Mouse (Mus musculus) 3T3-L1 (cell line): ENCODE results near the gene Hoxd11.

Source experiments
- DNase-seq: peaks from one replicate; pipeline ENCODE4 v3.0.0-alpha.2; 2015; ENCODE audit warnings: low read depth, low spot score

Gene Hoxd11

DNA sequence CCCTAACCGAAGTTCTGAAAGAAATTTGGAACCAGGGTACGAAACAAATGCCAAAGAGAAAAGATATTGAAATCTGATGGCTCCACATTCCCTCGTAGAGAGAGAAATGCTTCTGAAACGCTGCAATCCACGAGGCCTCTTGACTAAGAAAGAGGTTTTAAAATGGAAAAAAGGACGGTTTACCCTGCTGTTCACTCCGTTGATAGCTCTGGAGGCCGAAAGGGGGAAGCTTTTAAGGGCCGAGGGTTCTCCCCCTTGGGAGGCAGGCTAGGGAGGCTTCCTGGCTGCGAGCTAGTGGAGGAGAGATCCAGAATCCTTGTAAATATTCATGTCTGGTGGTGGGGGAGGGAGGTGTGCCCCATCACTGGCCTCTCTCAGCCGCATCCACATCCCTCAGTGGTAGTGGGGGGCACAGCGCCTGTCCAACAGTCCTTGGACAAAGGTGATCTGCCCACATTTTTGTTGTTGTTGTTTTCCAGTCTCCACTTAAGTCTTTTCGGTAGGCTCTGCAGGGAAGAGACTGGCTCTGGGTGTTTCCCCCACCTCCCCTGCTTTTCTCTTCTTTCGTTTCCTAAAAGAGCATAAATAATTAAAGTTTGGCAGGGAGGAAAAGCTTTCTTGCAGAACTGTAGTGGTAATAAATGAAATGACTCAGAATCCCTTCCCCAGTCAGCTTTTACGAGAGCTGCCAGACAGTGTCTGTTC, at the start of gene Hoxd11:
Hoxd11 (plus strand) TSS at position 667 of the 705 bp plus-strand sequence.
- DNase-seq = no peak

DNA sequence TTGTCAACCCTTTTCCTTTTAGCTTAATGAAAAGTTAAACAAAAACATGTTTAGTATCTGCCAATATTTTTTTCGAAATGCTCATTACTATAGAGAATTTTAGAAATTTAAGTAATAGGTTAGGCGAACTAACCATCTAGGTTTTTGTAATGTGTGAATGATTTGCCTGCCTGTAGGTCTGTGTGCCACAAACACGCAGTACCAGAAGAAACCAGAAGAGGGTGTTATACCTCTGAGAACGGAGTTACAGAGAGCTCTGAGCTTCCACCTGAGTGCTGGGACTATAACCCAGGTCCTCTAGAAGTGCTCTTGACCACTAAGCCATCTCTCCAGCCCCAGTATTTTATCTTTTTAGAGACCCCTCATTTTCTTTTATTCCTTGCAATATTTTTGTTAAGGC, 43.9 kb upstream of the Hoxd11 start:
- DNase-seq = no peak

DNA sequence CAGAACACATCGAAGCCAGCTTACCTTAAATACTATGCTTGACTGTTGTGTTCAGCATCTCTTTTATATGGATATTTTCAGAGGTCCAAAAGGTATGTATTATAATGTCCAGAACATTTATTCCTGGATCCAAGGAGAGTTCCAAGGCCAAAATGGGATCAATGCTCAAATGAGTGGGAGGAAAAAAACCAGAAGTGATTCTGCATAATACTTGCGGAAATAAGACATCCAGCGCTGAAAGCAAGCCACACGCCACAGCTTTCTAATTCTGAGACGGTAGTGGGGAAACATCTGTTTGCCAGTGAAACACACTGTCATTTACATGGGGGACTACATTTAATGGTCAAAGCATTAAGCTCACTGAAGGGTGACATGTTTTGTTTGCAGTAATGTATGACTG, 36.9 kb upstream of the Hoxd11 start:
- DNase-seq = no peak

DNA sequence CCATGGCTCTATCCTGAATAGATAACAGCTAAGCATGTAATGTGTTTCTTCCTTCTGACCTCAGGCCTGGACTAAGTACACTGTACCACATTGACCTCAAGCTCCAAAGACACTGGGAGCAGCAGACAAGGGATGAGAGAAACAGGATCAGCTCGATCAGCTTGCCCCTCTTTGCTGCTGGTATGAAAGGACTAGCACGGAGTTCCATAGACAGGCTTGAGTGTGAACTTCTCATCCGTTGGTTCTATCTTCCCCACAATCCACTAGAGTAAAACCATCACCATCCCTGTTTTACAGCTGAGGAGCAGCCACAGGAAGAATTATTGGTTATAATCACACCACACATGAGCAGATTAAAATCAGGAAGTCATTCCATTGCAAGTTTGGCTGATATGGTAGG, 33.7 kb upstream of the Hoxd11 start:
- no peak for DNase-seq

DNA sequence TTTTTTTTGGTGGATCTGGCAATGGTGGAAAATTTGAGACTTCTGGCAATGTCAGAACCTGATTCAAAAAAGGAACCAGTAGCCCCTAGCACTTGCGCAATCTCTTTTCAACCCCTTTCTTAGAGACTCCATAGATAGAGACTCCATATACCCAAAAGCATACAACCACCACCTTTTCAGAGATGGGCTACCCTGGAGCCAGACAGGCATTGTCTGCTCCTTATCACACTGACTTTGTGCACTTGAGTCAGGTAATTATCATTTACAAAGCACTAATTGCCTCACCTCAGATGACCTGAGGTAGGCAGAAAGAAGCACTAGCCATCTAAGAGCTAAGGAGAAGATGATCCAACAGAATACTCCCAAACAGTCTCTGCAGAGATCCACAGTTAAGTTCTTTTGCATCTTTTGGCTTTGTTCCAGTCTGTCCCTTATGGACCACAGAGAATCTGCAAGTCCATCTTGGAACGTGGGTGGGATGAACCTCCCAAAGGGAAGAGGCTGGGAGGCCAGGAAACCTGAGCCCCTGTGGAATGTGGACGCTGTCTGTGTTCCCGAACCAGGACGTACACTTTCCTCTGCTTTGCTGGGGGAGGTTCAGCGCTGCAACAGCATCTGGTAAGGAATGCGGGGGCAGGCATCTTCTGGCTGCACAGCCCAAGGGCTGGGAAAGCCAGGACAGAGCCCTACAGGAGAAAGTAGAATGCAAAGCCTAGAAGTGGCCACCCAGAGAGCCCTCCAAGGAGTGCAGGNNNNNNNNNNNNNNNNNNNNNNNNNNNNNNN, 32.1 kb upstream of the Hoxd11 start:
- no peak for DNase-seq

DNA sequence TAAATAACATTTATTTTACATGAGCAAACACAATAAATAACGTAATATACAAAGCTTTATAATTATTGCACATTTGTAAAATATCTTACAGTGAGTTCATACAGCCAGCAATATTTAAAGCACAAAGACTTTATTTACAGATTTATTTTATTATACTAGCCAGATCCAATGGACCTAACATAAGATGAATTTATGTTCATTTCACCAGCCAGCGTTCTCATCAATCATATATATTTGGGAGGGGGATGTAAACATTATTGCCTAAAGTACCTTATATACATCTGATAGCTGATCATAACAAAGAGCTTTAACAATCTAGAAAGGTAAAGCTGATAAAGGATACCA, 26.4 kb upstream of the Hoxd11 start:
- DNase-seq = no peak

DNA sequence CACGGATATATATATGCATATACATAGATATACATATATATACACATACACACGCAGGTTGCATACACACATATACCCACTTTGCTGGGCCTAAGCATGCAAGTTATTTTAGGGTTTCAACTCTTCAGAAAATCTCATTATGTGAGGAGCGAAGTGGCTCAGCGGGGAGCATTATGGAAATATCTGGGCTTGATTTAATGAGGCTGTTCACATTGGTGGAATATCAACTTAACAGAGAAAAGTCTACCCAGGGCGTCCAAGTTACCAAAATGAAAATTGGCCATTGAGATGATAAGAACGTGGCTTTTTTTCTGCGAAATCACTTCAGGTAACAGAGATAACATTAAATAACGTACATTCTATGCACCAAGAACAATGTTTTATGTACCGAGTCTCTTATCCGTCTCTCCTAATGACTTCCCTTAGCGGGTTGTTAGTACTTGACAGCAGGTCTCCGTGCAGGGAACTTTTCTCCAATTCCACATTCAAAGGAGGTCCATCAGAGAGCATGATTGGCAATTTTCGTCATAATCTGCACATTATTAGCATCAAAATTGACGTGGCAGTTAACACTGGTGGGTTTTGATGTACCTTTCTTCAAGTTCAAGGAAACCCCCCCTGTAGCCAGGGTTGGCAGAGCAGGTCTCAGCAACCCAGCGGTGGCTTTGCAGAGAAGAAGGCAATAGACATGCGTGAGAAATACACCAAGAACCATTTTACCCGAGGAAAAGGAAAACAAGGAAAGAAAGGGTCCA, 25.4 kb upstream of the Hoxd11 start:
- DNase-seq = no peak

DNA sequence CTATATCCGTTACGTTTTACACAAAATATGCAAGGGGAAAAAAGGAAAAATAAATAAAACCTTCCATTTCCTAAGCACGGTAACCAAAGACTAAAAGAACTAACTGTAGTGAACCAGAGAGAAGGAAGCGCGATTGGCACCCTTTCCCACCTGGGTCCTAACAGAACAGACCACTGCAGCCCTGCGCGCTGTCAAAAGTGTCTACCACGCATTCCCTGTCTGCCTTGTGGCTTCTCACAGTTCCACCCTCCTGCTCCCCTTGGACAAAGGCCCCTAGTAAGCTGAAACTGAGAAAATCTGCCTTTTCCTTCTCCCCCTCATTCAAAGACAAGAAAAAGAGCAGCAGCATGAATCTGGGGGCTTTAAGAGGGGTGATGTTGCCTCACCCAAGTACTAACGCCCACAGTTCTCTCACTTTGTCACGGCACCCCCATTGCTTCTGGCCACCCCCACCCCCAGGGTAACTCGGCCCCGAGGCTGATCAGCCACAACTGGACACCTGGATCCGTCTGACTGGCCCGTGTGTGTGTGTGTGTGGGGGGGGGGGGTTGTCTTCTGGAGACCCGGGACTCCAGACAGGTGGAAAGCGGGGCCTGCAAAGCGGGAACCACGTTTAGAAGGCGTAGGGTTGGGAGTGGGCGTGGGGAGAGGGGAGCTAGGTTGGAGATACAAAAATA, 24.5 kb upstream of the Hoxd11 start:
- no peak for DNase-seq

DNA sequence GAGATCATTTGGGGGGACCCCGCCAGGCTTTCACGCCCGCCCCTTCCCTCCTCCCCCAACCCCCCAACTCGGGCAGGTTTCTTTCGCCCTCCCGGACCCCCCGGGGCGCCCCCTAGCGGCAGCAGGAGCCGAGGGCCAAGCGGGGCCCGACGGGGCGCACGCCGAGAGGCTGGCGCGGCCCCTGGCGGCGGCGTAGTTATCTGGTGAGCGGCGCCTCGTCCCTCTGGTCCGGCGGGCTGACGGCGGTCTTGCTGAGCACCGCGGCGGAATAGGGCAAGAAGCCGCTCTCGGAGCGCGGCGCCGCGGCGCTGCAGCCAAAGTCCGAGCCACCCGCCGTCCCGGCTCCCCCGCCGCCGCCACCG, 24.0 kb upstream of the Hoxd11 start:
- no peak for DNase-seq

DNA sequence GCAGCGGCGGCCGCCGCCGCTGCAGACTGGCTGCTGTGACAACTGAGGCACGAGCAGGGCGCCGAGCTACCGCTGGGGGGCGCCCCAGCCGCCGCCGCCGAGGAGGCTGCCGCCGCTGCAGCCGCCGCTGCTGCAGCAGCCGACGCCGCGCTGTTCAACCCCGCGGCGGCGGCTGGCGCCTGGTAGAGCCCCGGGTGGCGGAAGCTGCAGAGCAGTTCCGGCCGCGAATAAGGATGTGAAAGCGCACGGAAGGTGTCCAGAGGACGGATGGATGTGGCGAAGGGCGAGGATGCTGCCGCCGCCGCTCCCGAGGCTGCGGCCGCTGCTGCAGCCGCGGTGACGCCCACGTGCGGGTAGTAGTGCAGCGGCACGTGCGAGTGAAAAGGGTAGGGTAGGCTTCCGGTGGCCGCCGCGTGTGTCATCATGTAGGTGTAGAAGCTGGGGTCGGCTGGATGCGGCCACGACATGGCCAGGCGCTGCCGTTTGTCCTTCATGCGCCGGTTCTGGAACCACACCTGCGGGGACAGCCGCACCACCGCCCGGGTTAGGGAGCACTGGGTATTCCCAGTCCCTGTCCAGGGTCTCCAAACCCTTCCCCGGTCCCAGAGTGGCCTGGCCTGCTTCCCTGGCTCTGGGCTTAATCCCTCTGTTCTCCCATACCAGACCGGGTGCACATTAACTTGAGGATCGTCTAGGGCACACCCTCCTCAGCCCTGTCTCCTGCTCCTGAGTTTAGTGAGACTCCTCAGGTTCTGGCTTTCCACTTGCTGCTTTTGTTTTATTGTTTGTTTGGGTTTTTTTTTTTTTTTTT, 23.3 kb upstream of the Hoxd11 start:
- DNase-seq = no peak

DNA sequence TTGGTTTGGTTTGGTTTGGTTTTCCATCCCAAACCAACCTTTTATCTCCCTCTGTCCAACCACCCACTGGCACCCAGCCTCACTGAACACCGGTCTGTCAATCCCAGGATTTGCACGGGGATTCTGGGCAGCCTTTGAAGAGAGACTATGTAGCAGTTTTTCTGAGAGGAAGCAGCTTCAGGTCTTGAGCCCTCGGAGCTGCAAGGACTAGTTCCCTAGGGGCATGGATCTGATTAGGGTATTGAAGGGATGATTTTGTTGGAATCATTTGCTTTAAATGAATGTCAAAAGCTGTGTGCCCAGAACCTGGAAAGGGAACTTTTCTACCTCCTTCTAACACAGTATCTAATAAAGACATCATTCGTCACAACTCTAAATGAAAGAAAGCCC, 22.7 kb upstream of the Hoxd11 start:
- DNase-seq = no peak

DNA sequence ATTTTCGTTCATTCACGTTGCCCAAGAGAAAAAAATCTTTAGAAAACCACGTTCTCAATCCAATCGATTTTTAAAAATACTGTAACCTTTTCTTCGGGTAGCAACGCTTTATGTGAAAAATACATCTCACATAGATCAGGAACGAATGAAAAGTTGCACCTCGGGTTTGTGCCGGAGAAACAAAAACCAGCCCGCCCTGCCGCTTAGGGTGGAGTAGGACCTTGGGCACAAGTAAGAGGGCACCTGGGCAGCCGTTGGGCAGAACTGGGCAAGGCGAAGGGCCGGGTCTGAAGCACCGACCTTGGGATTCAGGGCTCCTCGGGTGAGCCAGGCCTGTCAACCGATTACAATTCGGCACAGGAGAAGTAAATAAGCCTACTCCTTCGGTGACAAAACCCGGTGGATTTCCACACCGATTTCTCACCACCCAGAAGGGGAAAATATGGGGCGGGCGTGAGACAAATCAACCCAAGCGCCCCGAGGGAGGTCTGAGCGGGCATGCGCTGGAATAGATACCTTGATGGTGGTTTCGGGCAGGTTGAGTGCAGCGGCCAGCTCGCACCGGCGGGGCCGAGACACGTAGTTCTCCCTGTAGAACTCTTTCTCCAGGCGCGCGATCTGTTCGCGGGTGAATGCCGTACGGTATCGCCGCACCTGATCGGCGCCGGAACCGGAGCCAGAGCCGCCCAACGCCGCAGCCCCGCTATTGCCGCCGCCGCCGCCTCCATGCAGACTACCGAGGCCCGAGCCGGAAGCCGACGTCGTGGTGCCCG, 21.9 kb upstream of the Hoxd11 start:
- no peak for DNase-seq

DNA sequence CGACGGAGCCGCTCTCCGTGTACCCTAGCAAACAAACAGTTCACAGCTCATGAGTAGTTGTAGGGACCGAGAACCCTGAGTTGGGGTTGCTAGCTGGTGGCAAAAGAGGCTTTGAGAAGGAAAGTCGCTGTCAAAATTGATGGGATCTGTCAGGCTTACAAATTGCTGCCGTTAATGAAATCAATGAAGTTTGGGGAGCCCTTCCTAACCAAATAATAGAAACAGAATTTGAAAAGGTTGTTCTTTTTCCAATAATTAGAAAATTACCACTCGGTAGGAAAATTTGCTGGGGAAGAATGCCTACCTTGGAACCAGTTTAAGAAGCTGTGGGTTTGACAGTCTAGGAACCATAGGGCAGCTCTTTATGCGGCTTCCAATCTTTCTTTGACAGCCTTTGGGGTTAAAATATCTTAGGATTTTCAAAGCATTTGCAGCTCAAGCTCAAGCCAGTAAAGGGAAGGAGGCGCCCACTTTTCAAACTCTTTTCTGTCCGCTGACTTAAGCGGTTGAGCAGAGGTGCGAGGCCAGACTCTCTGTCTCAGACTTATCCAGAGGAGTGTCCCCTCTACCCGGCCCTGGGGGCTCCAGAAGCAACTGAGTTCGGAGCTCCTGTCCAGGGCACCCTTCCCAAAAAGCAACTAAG, 21.2 kb upstream of the Hoxd11 start:
- DNase-seq = no peak

DNA sequence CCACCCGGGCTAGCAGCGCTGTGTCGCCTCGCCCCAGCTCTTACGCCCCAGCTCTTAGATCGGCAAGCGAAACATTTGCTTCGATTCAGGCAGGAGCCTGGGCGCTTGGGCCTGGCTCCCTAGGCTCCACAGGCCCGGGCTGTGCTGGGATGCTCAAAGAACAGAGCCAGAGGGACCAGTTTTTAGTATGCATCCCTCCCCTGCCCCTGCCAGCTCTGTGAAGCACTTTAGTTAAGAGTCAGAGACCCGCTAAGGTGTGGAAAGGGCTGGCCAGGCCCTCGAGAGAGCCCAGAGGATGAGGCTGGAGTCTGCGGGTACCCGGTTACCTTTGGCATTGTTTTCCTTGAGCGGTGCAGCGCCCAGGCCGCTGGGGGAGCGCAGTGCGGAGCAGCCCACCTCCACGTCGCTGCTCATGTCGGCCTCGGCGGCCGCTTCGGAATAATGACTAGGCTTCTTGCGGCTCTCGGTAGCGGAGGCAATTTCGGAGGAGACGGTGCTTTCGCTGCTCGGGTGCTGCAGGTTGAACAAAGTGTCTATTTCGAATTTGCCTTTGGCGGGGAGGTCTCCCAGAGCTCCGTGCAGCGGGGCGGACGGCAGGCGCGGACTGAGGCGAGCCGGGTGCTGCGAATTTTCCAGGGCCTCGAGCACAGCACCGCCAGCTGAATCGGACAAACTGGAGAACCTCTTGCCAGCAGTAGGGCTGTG, 20.5 kb upstream of the Hoxd11 start:
- DNase-seq = no peak

DNA sequence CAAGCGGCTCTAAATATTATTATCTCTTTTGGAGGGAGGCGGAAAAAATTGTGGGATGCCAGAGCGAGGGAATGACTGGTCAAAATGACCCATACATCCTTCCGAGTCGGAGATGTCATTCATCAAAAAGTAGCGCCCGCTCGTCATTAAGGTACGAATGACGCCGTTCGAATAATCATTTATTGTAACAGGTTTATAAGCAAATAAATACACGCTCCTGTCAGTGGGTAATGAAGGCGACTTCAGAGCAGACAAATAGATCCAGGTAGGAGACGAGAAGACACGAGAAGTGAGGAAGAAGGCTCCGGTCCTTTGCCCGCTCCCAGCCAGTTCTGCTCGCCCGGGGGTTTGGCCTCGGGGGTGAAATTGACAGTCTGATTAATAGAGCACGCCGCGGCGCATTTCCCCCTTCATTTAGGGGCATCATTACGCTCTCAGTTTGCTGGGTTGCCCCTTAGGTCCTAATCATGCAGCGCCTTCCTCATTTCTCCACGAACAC, 19.8 kb upstream of the Hoxd11 start, which contains the start of gene Evx2:
Evx2 (minus strand) TSS at position 51 of the 499 bp plus-strand sequence.
- no peak for DNase-seq

DNA sequence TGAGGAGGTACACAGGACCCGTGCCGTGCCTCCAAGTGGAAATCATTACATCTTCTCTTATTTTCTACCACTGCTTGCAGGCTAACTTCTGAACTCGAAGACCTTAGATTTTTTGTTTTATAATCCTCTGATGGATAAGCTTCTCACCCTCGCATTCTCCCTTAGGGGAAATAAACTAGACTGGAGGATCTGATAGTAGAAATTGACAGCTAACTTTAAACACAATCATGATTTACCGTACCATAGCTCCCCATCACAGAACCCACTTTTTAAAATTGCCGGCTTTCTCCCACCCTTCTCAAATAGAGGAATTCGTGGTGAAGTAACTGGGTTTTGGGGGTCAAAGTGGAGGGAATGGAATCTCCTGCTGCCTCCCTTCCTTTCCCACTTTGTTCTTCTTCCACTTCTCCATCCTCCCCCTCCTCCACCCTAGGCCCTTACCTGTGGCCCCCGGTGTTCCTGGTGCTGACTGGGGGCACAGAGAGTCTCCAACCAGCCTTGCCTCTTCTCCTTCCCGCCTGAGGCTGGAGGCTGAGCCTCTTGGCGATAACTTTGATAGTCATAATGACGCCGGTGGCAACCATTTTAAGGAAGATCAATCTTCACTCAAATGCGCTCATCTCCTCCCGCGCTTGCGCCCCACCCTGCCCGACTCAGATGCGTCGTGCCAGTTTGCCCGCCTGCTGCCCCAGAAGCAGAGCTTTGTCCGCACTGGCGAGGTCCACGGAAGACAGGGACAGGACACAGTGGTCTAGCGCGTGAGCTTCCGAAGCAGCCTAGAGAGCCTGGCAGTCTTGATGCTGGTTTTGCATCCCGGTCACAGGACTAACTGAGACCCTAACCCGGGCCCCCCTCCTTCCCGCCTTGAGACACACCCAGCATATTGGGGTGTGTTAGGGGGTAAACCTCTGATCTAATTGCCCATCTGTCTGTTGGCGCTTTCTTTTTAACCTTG, 18.7 kb upstream of the Hoxd11 start:
- no peak for DNase-seq

DNA sequence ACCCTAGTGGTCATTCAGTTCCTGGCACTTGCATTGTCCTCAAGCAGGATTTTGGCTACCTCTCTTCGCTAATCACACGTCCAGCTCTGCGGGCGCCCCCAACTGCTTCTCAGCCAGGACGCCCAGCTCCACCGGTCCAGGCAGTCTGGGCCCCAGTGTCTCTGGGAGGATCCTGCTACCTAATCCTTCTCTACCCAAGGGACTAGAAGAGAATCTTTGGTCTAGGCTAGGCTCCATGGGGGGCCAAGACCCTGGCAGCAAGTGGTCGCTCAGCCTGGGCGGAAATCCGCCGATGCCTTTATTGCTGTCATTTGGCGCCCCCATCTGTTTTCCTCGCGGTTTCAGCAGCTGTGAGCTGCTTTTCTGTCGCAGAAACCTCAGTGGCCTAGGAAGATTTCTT, 17.7 kb upstream of the Hoxd11 start:
- peak; percentile 26 for DNase-seq
